Mouse (Mus musculus): ENCODE data around the gene Stard13. TPM values are rescaled to one million over a fixed set of nuclear protein-coding genes. Genes with fewer than 3 reads are reported as not detected.

The Stard13 gene
- polyA plus RNA-seq, 1 experiment from 2014 or later, result 19.1 TPM

DNA sequence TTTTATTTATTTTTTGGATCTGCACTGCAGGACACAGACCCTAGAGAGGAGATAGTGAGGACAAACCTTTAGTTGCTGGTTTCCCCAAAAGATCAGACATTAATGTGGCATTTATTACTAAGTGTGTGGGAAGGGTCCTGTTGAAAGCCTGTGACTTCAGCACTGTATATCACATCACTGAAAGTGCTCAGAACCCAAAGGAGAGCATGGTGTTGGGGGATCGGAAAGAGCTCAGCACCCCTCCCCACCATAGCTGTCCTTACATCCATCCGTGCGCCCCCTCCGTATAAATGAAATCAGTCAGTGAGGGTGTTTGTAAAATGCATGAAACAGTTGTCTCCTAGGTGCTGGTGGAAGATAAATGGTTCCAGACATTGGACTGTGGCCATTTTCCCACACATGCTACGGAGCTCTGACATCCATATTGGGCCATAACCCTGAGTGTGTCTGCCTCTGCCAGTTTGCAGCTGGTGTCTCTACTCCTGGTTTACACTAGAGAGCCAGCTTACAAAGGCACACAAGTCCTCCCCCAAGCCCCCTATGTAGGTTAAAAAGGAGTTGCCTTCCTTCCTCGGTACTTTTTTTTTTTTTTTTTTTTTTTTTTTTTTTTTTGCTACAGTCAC lies 107.5 kb downstream of the Stard13 start:
- no peak for TF ChIP-seq CTCF (IDR thresholded peaks at IDR 0.05)
- no peaks in the 10 kb centered on the region; the same call in 1 of the 2 replicates for H3K4me1 ChIP-seq (ENCODE audit: insufficient read depth, low read depth, low read length)
- H3K9ac ChIP-seq (replicated peaks; ENCODE audit: low read depth), result peak overlapping the region; percentile 4; the same call in 1 of the 2 replicates
- DNase-seq (ENCODE audit: low spot score) (peak; percentile 72), ATAC-seq (peak; percentile 37)
- peak overlapping the region; percentile 72; the same call in 1 of the 2 replicates for H3K27ac ChIP-seq (ENCODE audit: low read length)
- no peaks in the 10 kb centered on the region for H3K9me3 ChIP-seq (ENCODE audit: low read length)
- peak overlapping the region; percentile 39 for H3K4me3 ChIP-seq (ENCODE audit: low read depth, low read length)
- no peaks in the 10 kb centered on the region for H3K27me3 ChIP-seq (replicated peaks; ENCODE audit: insufficient read depth, low read length)
- 56% methylated on average over 6 of the region's 6 CpGs for WGBS
- H3K36me3 ChIP-seq (ENCODE audit: insufficient read depth, low read length), result no peaks in the 10 kb centered on the region
- H3K4me2 ChIP-seq (replicated peaks; ENCODE audit: low read depth, low read length), result peak overlapping the region; percentile 38

DNA sequence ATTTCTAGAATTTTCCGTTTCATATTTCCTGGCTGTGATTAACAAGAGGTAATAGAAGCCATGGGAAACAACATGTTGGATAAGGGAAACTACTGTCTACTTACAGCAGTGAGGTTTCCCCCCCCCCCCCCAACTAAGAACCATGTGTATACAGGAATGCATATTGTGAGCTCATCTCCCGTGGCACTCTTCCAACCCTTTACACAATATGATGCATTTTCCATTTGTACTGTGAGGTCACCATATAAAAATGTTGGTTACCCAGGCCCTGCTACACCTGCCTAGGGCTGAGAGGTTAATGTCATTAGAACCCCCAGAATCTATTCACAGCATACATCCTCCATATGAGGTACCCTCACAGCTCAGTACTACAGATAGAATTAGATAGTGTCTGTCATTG lies 115.8 kb downstream of the Stard13 start:
- peak; percentile 73 for DNase-seq (ENCODE audit: low spot score)
- TF ChIP-seq EP300 (IDR thresholded peaks at IDR 0.05) (peak; percentile 18; the same call in 1 of the 2 replicates), CTCF (IDR thresholded peaks at IDR 0.05) (no peak)
- Histone ChIP-seq H3K9ac (replicated peaks; ENCODE audit: low read depth) (no peak overlapping the region), H3K4me2 (replicated peaks; ENCODE audit: low read depth, low read length) (no peak overlapping the region), H3K9me3 (ENCODE audit: low read length) (no peaks in the 10 kb centered on the region), H3K4me1 (ENCODE audit: insufficient read depth, low read depth, low read length) (peaks cover 13% of the 10 kb centered on the region; the same call in 1 of the 2 replicates), H3K27me3 (replicated peaks; ENCODE audit: insufficient read depth, low read length) (no peaks in the 10 kb centered on the region), H3K27ac (ENCODE audit: low read length) (peak overlapping the region; percentile 66), H3K36me3 (ENCODE audit: insufficient read depth, low read length) (no peaks in the 10 kb centered on the region), H3K4me3 (ENCODE audit: low read depth, low read length) (no peak overlapping the region)
- WGBS, result 53% methylated on average over 2 of the region's 2 CpGs
- ATAC-seq, result peak; percentile 59

DNA sequence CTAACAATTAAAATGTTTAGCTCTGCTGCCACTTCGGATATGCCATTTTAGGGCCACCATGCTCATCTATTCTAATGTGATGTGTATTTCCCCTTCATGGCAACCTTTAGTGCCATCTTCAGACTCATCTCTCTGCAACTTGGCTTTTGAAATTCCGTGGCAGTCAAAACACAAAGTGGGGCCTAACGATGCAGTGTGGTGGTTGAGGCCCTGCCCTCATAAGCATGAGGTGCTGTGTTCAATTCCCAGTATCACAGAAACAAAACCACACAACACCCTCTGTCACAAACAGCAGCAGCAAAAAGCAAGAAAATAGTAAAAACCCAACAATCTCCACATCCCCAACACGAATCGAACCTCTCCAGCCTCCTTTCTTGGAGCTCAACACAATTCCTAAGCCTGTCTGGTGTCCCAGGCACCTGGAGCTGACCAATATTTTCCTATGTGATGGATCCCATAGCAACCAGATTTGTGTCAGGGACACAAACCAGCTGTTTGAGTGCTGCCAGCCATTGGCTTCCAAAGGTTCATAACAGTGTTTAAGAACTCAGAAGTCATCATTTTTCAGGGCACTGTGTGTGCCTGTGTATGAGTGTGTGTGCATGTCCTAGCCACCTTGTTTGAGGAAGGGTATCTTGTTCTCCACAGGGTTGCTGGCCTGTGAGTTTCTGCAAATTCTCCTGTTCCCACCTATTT lies 117.3 kb downstream of the Stard13 start:
- Histone ChIP-seq H3K27me3 (replicated peaks; ENCODE audit: insufficient read depth, low read length) (no peaks in the 10 kb centered on the region), H3K9me3 (ENCODE audit: low read length) (no peaks in the 10 kb centered on the region), H3K4me2 (replicated peaks; ENCODE audit: low read depth, low read length) (no peak overlapping the region), H3K4me3 (ENCODE audit: low read depth, low read length) (no peak overlapping the region), H3K9ac (replicated peaks; ENCODE audit: low read depth) (no peak overlapping the region), H3K27ac (ENCODE audit: low read length) (peak overlapping the region; percentile 66), H3K36me3 (ENCODE audit: insufficient read depth, low read length) (no peaks in the 10 kb centered on the region), H3K4me1 (ENCODE audit: insufficient read depth, low read depth, low read length) (peaks cover 13% of the 10 kb centered on the region; the same call in 1 of the 2 replicates)
- peak; percentile 68 for ATAC-seq
- WGBS, result 59% methylated on average over 5 of the region's 5 CpGs
- TF ChIP-seq CTCF (IDR thresholded peaks at IDR 0.05) (no peak), EP300 (IDR thresholded peaks at IDR 0.05) (peak; percentile 27; the same call in 1 of the 2 replicates)
- peak; percentile 67 for DNase-seq (ENCODE audit: low spot score)

DNA sequence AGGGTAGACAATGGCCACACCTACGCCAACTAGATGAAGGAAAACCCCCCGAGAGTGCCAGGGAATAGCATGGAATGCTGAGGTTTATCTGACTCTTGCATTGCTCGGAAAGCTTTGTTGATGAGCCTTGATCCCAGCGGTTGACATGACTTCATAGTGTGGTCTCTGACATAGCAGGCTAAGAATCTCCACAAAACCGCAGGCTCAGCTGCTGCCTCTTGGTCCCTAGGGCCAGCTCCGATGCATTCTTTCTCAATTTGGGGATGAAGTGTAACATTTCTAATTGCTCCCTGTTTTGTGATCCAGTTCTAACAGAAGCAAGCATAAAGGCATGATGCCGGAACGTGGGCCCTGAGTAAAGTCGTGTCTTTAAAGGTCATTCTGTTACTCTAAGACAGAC lies 120.9 kb downstream of the Stard13 start:
- Histone ChIP-seq H3K9me3 (ENCODE audit: low read length) (no peaks in the 10 kb centered on the region), H3K9ac (replicated peaks; ENCODE audit: low read depth) (no peak overlapping the region), H3K27ac (ENCODE audit: low read length) (no peak overlapping the region), H3K27me3 (replicated peaks; ENCODE audit: insufficient read depth, low read length) (no peaks in the 10 kb centered on the region), H3K36me3 (ENCODE audit: insufficient read depth, low read length) (no peaks in the 10 kb centered on the region), H3K4me1 (ENCODE audit: insufficient read depth, low read depth, low read length) (peaks cover 13% of the 10 kb centered on the region; the same call in 1 of the 2 replicates), H3K4me3 (ENCODE audit: low read depth, low read length) (no peak overlapping the region), H3K4me2 (replicated peaks; ENCODE audit: low read depth, low read length) (no peak overlapping the region)
- DNase-seq (ENCODE audit: low spot score) (no peak), ATAC-seq (no peak)
- 78% methylated on average over 9 of the region's 9 CpGs for WGBS
- TF ChIP-seq CTCF (IDR thresholded peaks at IDR 0.05) (no peak), EP300 (IDR thresholded peaks at IDR 0.05) (no peak)

DNA sequence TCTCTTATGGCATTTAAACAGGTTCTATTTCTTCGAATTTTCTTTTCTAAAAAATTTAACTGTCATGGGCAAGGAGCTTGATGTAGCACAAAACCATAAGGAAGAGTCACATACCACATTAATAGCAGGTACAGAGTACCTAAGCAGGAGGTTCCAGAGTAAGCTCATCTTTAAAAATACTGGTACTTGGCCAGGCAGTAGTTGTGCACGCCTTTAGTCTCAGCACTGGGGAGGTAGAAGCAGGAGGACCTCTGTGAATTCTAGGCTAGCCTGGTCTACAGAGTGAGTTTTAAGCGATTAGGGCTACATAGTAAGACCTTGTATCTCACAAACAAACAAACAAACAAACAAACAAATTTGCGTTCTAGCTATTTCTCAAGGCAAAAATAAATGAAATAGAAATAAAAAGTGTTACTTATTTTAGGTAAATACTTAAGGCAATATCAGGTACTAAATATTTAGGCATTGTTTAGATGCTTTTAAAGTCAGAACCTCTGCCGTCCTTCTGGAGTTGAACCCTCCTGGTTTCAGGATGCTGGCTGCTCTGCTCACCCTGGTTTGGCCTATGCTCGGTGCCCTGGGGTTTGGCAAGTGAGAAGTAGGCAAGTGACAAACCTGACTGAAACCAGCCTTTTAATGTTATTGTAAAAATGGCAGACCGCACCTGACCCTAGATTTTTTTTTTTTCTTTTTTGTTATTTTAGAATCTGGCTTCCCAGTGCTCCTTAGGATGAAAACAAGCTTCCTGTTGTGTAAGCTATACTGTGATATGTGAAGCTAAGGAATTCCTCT lies 122.4 kb downstream of the Stard13 start:
- no peaks in the 10 kb centered on the region for H3K27me3 ChIP-seq (replicated peaks; ENCODE audit: insufficient read depth, low read length)
- no peak overlapping the region for H3K9ac ChIP-seq (replicated peaks; ENCODE audit: low read depth)
- no peaks in the 10 kb centered on the region for H3K36me3 ChIP-seq (ENCODE audit: insufficient read depth, low read length)
- WGBS, result 87% methylated on average over 7 of the region's 7 CpGs
- ATAC-seq (no peak), DNase-seq (ENCODE audit: low spot score) (no peak)
- no peak overlapping the region for H3K4me2 ChIP-seq (replicated peaks; ENCODE audit: low read depth, low read length)
- peak overlapping the region; percentile 60; the same call in 1 of the 2 replicates for H3K27ac ChIP-seq (ENCODE audit: low read length)
- no peaks in the 10 kb centered on the region for H3K9me3 ChIP-seq (ENCODE audit: low read length)
- no peak overlapping the region for H3K4me3 ChIP-seq (ENCODE audit: low read depth, low read length)
- no peak for TF ChIP-seq CTCF (IDR thresholded peaks at IDR 0.05)
- TF ChIP-seq EP300 (IDR thresholded peaks at IDR 0.05), result no peak
- H3K4me1 ChIP-seq (ENCODE audit: insufficient read depth, low read depth, low read length), result peaks cover under 1% of the 10 kb centered on the region; the same call in 1 of the 2 replicates

DNA sequence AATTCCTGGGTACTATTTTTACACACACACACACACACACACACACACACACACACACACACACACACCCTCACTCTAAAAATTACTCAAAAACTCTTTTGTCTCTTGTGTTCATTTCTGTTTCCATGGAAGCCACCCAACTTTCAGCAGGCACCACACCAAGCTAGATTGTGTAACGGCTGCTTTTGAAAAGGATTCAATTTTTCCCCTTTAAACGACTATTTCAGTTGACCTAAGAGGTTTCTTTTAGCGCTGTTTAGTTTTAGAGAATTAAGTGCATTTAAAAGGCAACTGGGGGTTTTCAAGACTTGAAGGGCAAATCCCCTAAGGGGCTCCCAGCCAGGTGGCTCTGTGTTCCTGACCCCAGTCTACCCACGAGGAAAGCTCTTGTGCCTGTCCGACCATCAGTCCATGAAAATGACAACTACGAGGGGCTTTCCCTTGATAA lies 123.2 kb downstream of the Stard13 start:
- Histone ChIP-seq H3K9me3 (ENCODE audit: low read length) (no peaks in the 10 kb centered on the region), H3K4me2 (replicated peaks; ENCODE audit: low read depth, low read length) (0 out of 2 replicates have a peak overlapping the region, but pooled peaks have one; percentile 8), H3K36me3 (ENCODE audit: insufficient read depth, low read length) (no peaks in the 10 kb centered on the region), H3K4me1 (ENCODE audit: insufficient read depth, low read depth, low read length) (no peaks in the 10 kb centered on the region; the same call in 1 of the 2 replicates), H3K9ac (replicated peaks; ENCODE audit: low read depth) (no peak overlapping the region), H3K27ac (ENCODE audit: low read length) (peak overlapping the region; percentile 60), H3K4me3 (ENCODE audit: low read depth, low read length) (no peak overlapping the region), H3K27me3 (replicated peaks; ENCODE audit: insufficient read depth, low read length) (no peaks in the 10 kb centered on the region)
- peak; percentile 89 for DNase-seq (ENCODE audit: low spot score)
- peak; percentile 55 for ATAC-seq
- 40% methylated on average over 6 of the region's 6 CpGs for WGBS
- TF ChIP-seq CTCF (IDR thresholded peaks at IDR 0.05) (no peak), EP300 (IDR thresholded peaks at IDR 0.05) (peak; percentile 29; the same call in 1 of the 2 replicates)
